Mouse (Mus musculus) kidney, postnatal 0 days (tissue): ENCODE measurements around the gene Aqp5. TPM values are rescaled to one million over a fixed set of nuclear protein-coding genes. Genes with fewer than 3 reads are reported as not detected.

Experiments used
- ATAC-seq: fragments of 200-750 bp; cut with Nextera tagmentation; replicated peaks from 2 replicates; pipeline ENCODE4 v1.8.0; 2017; ENCODE audit warnings: low read depth, moderate number of reproducible peaks, moderate TSS enrichment, moderate library complexity; ENCODE audit not compliant: low FRiP score
- DNase-seq: peaks from one replicate; pipeline ENCODE4 v3.0.0-alpha.2; 2016; ENCODE audit warnings: low spot score
- H3K27ac ChIP-seq: fragments of 300-500 bp; sonication (generic); 2 replicates; pipeline ENCODE4 v1.5.1; 2014; ENCODE audit warnings: mild to moderate bottlenecking
- H3K27me3 ChIP-seq: fragments of 300-500 bp; sonication (generic); 2 replicates; pipeline ENCODE4 v1.6.1; 2014; ENCODE audit warnings: low read length, mixed read lengths; ENCODE audit not compliant: insufficient read depth
- H3K36me3 ChIP-seq: fragments of 300-500 bp; sonication (generic); 2 replicates; pipeline ENCODE4 v1.6.1; 2014; ENCODE audit warnings: low read length, mixed read lengths; ENCODE audit not compliant: insufficient read depth
- H3K4me1 ChIP-seq: fragments of 300-500 bp; sonication (generic); replicated peaks from 2 replicates; pipeline ENCODE4 v1.6.1; 2014; ENCODE audit warnings: antibody characterized with exemption, low read length, mixed read lengths; ENCODE audit not compliant: insufficient read depth
- H3K4me2 ChIP-seq: fragments of 300-500 bp; sonication (generic); 2 replicates; pipeline ENCODE4 v1.6.1; 2014; ENCODE audit warnings: mild to moderate bottlenecking, low read length, moderate library complexity, mixed read lengths
- H3K4me3 ChIP-seq: fragments of 300-500 bp; sonication (generic); replicated peaks from 2 replicates; pipeline ENCODE4 v1.5.1; 2014; ENCODE audit warnings: low read depth, low read length
- H3K9ac ChIP-seq: fragments of 300-500 bp; sonication (generic); 2 replicates; pipeline ENCODE4 v1.6.1; 2014; ENCODE audit warnings: low read depth, low read length
- H3K9me3 ChIP-seq: fragments of 300-500 bp; sonication (generic); replicated peaks from 2 replicates; pipeline ENCODE4 v1.6.1; 2016; ENCODE audit warnings: low read length, inconsistent platforms, mixed read lengths
- CTCF ChIP-seq: IDR thresholded peaks from 2 replicates; pipeline ENCODE4 v1.5.1; 2016; ENCODE audit warnings: antibody characterized with exemption, low read depth, mild to moderate bottlenecking, moderate library complexity
- WGBS: fragments of 180-500 bp; shearing (Covaris S2); extraction: QIAGEN DNeasy Blood & Tissue Kit; methylation state at CpG from one replicate; pipeline ENCODE4 v1.1.7; 2014; 5-methylcytosine and 5-hydroxymethylcytosine counted together
- polyA plus RNA-seq: library from polyadenylated mRNA; unstranded; fragments of >200 nt; fragmentation: Nextera tagmentation; extraction: Ambion mirVana; gene quantifications from 2 replicates; pipeline ENCODE4 v1.2.1, GENCODE M21; 2015

Gene Aqp5
- polyA plus RNA-seq, result 2.2 and 2.3 TPM in 2 replicates

DNA sequence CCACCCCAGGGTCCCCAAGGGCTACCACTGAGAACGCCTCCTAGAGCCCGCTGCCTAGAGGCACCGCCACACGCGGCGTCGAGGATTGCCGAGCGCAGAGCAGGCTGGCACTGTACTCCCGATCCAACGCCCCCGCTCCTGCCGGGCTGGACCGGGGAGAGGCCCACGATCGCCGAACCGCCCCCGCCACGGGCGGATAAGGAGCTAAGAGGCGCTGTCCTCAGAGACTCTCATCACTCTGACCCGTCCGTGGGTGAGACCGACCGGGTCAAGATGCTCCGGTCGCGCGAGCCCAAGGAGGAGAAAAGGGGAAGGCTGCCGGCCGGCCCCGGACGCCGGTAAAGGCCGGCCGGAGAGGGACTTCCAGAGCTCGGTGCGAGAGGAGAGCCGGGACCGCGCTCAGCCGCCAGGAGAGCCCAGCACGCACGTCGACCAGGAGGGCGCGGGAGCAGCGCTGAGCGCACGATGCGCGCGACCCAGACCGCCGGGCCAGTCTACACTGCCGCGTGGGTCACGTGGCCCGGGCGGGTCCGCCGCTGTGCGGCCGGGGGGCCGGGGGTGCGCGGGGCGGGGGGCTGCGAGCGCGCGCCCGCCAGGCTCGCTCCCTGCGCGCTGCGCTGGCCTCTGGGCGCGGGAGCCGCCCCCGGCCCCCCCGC, at the start of gene Aqp5:
Gene Aqp5, plus strand, starts transcription at position 354 of the 656 bp plus-strand sequence.
- H3K4me2 ChIP-seq, result peak within 1 kb of the TSS; percentile 51
- no peaks in the 10 kb centered on the region for H3K9me3 ChIP-seq
- peak within 1 kb of the TSS; percentile 26 for H3K4me3 ChIP-seq
- DNase-seq (no peak), ATAC-seq (peak; percentile 49; the same call in 1 of the 2 replicates)
- no peaks in the 10 kb centered on the region for H3K36me3 ChIP-seq
- TF ChIP-seq CTCF, result no peak
- peak within 1 kb of the TSS; percentile 40 for H3K9ac ChIP-seq
- 2% methylated on average over 75 of the region's 83 CpGs for WGBS
- H3K27ac ChIP-seq, result no peak within 1 kb of the TSS
- peaks cover 61% of the 10 kb centered on the region for H3K27me3 ChIP-seq
- H3K4me1 ChIP-seq, result peaks cover 7% of the 10 kb centered on the region; the same call in 1 of the 2 replicates

- ATAC-seq, result no peak
- no peak overlapping the region for H3K4me3 ChIP-seq
- H3K9me3 ChIP-seq, result no peaks in the 10 kb centered on the region
- 40% methylated on average over 7 of the region's 7 CpGs for WGBS
- no peak for DNase-seq
- H3K4me1 ChIP-seq, result no peaks in the 10 kb centered on the region
- no peak overlapping the region for H3K27ac ChIP-seq
- no peak overlapping the region for H3K4me2 ChIP-seq
- H3K36me3 ChIP-seq, result no peaks in the 10 kb centered on the region
- no peaks in the 10 kb centered on the region for H3K27me3 ChIP-seq
- TF ChIP-seq CTCF, result no peak
- H3K9ac ChIP-seq, result no peak overlapping the region
Observed at GRCm38 (mm10) chr15:99544047-99544446, 46.5 kb upstream of the Aqp5 start.

- Histone ChIP-seq H3K4me3 (no peak overlapping the region), H3K9ac (no peak overlapping the region), H3K36me3 (no peaks in the 10 kb centered on the region), H3K4me1 (no peaks in the 10 kb centered on the region), H3K27ac (no peak overlapping the region), H3K4me2 (no peak overlapping the region), H3K27me3 (no peaks in the 10 kb centered on the region), H3K9me3 (no peaks in the 10 kb centered on the region)
- ATAC-seq, result no peak
- no peak for TF ChIP-seq CTCF
- 77% methylated on average over 11 of the region's 11 CpGs for WGBS
- no peak for DNase-seq
Observed at GRCm38 (mm10) chr15:99546596-99546995, 44.0 kb upstream of the Aqp5 start.

DNA sequence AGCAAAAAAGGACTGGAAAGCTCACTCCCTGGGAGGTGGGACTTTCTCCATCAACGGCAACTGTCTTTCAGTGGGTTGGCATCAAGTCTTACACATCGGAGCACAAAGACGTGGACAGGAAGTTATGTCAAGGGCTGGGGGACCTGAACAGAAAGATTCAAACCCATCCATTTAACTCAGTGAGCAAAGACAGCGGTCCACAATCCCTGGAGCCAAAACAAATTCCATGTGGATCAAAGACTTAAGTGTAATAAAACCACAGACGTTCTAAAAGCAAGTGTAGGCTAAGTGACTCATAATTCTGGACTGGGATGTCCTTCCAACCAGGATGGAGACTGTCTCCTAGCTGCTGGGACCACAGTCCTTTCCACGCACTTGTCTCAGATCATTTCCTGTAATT, 42.9 kb upstream of the Aqp5 start:
- DNase-seq (no peak), ATAC-seq (no peak)
- TF ChIP-seq CTCF, result no peak
- no peak overlapping the region for H3K9ac ChIP-seq
- H3K27ac ChIP-seq, result no peak overlapping the region
- no peaks in the 10 kb centered on the region for H3K36me3 ChIP-seq
- WGBS, result 57% methylated on average over 6 of the region's 6 CpGs
- no peaks in the 10 kb centered on the region for H3K27me3 ChIP-seq
- H3K4me3 ChIP-seq, result no peak overlapping the region
- no peak overlapping the region for H3K4me2 ChIP-seq
- no peaks in the 10 kb centered on the region for H3K9me3 ChIP-seq
- H3K4me1 ChIP-seq, result no peaks in the 10 kb centered on the region

DNA sequence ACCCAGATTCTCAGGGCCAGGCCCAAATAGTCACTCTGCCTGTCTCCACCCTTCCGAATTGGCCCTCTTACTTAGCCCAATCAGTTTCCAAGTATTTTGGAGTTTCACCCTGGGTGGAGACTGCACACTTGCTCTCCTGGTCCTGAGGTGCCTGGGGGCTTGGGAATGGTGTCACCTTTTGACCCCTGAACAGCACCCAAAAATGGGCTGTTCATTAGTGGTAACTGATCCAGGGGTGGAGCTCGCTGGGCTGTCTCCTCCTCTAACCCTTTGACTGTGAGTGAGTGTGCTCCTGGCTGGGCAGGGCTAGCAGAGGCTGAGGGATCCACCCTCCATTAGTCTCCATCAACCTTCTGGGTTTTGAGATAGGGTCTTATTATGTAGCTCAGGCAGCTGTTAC, 40.7 kb upstream of the Aqp5 start:
- WGBS, result 48% methylated on average over 2 of the region's 2 CpGs

GRCm38 (mm10) chr15:99553767-99554166, 36.8 kb upstream of the Aqp5 start:
- no peak for TF ChIP-seq CTCF
- no peaks in the 10 kb centered on the region for H3K27me3 ChIP-seq
- WGBS, result 55% methylated on average over 6 of the region's 6 CpGs
- no peak overlapping the region for H3K9ac ChIP-seq
- DNase-seq (peak; percentile 20), ATAC-seq (no peak)
- no peak overlapping the region for H3K4me2 ChIP-seq
- no peak overlapping the region for H3K4me3 ChIP-seq
- no peaks in the 10 kb centered on the region for H3K4me1 ChIP-seq
- H3K27ac ChIP-seq, result no peak overlapping the region
- H3K9me3 ChIP-seq, result no peaks in the 10 kb centered on the region
- no peaks in the 10 kb centered on the region for H3K36me3 ChIP-seq

More for the DNA sequence above, 40.7 kb upstream of the Aqp5 start:
- H3K9me3 ChIP-seq, result no peaks in the 10 kb centered on the region
- H3K36me3 ChIP-seq, result no peaks in the 10 kb centered on the region
- no peaks in the 10 kb centered on the region for H3K27me3 ChIP-seq
- no peak for DNase-seq
- no peaks in the 10 kb centered on the region for H3K4me1 ChIP-seq
- H3K4me2 ChIP-seq, result no peak overlapping the region
- no peak overlapping the region for H3K27ac ChIP-seq
- ATAC-seq, result no peak
- H3K9ac ChIP-seq, result no peak overlapping the region
- no peak for TF ChIP-seq CTCF
- H3K4me3 ChIP-seq, result no peak overlapping the region

DNA sequence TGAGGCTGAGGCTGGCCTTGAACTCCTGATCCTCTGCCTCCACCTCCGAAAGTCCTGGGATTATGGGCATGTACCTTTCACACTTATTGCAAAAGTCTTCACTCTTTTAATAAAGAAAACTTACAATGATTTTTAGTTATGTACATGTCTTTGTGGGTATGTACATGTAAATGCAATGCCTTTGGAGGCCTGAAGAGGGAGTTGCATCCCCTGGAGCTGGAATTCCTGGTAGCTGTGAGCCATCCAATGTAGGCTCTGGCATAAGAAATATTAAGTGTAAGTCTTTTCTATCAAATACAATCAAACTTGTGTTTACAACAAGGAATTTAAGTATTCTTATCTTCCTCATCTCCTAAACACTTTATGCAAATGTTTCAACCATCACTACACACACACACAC, 31.6 kb upstream of the Aqp5 start:
- H3K4me3 ChIP-seq, result no peak overlapping the region
- H3K4me2 ChIP-seq, result no peak overlapping the region
- ATAC-seq (no peak), DNase-seq (no peak)
- 98% methylated on average over 1 of the region's 1 CpGs for WGBS
- H3K27me3 ChIP-seq, result no peaks in the 10 kb centered on the region
- no peak; the same call in 1 of the 2 replicates for TF ChIP-seq CTCF
- H3K27ac ChIP-seq, result no peak overlapping the region
- no peaks in the 10 kb centered on the region for H3K9me3 ChIP-seq
- no peaks in the 10 kb centered on the region for H3K36me3 ChIP-seq
- H3K4me1 ChIP-seq, result 0 out of 2 replicates have a peak, but pooled peaks cover 1% of the 10 kb centered on the region
- no peak overlapping the region for H3K9ac ChIP-seq
